Mouse (Mus musculus) liver, adult 2 months (tissue): ENCODE measurements at regions not wholly inside any gene's neighbourhood (a gene's known extent, or its start where the extent isn't known, plus 50 kb on each side); places are given as distances from the start of the nearest gene placed in this dataset.
A peak's percentile ranks its signal among the peaks of the same experiment; 100 is the strongest.

Experiments used
- DNase-seq: peaks from one replicate; pipeline ENCODE4 v3.0.0-alpha.2; 2011; ENCODE audit warnings: low read depth, low spot score; ENCODE audit errors: extremely low read depth
- H3K27ac ChIP-seq: fragments of 200-500 bp; replicated peaks from 2 replicates; pipeline ENCODE4 v1.5.1; 2012; ENCODE audit warnings: low read depth, mild to moderate bottlenecking, control low read depth, inconsistent platforms, low read length; ENCODE audit not compliant: insufficient read depth
- H3K27me3 ChIP-seq: fragments of 200-500 bp; 2 replicates; pipeline ENCODE4 v1.6.1; 2012; ENCODE audit warnings: mild to moderate bottlenecking, moderate library complexity, low read length, inconsistent platforms; ENCODE audit not compliant: control insufficient read depth, insufficient read depth
- H3K36me3 ChIP-seq: fragments of 200-500 bp; 2 replicates; pipeline ENCODE4 v1.6.1; 2012; ENCODE audit warnings: low read length, inconsistent platforms; ENCODE audit not compliant: control insufficient read depth, insufficient read depth
- H3K4me1 ChIP-seq: fragments of 200-500 bp; 2 replicates; pipeline ENCODE4 v1.6.1; 2011; ENCODE audit warnings: low read length; ENCODE audit not compliant: control insufficient read depth, insufficient read depth
- H3K4me3 ChIP-seq: fragments of 200-500 bp; 2 replicates; pipeline ENCODE4 v1.5.1; 2011; ENCODE audit warnings: low read depth, mild to moderate bottlenecking, control low read depth, low read length, moderate library complexity; ENCODE audit not compliant: insufficient read depth
- H3K79me2 ChIP-seq: fragments of 200-500 bp; 2 replicates; pipeline ENCODE4 v1.6.1; 2012; ENCODE audit warnings: inconsistent platforms, mild to moderate bottlenecking, low read length, moderate library complexity; ENCODE audit not compliant: control insufficient read depth, insufficient read depth
- H3K9ac ChIP-seq: fragments of 200-500 bp; 2 replicates; pipeline ENCODE4 v1.6.1; 2012; ENCODE audit warnings: low read depth, mild to moderate bottlenecking, control low read depth, inconsistent platforms, low read length
- CTCF ChIP-seq: fragments of 200-500 bp; IDR thresholded peaks from 2 replicates; pipeline ENCODE4 v1.5.1; 2011; ENCODE audit warnings: low read depth, low read length, control low read depth
- POLR2A ChIP-seq: fragments of 200-500 bp; IDR thresholded peaks from 2 replicates; pipeline ENCODE4 v1.6.1; 2011; ENCODE audit warnings: low read length, control low read depth; ENCODE audit not compliant: insufficient read depth; ENCODE audit errors: extremely low read depth
- WGBS: fragments of 180-500 bp; shearing (Covaris S2); methylation state at CpG from one replicate; pipeline ENCODE4 v1.1.7; 2018; 5-methylcytosine and 5-hydroxymethylcytosine counted together

DNA sequence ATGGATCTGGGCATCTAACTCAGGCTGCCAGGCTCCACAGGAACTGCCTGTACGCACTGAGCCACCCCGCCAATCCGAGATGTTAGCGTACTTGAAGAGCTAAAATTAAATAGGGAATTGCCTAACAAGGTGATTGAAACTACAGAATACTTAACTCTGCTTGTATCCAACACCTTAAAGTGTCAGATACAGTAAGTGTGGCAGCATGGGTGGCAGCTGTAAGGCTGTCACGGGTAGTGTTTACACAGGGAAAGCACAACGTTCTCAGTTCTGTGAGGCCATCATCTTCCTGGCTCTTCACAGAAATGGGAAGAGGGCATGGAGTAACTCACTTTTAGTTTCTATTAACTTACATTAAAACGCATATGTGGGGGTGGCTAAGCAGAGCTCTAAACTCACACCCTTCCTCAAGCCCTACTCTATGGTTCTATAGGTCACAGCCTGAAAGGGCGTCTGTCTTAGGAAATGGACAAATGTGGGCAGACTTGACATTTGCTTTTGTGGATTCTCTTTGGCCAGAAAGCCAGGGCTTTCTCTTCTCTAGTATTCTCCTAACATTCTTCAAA lies 325.2 kb upstream of the Jarid2 start:
- no peak for DNase-seq
- Histone ChIP-seq H3K79me2 (no peaks in the 10 kb centered on the region), H3K27ac (no peak overlapping the region), H3K4me1 (peaks cover 7% of the 10 kb centered on the region; the same call in 1 of the 2 replicates), H3K9ac (no peak overlapping the region), H3K4me3 (no peak overlapping the region), H3K27me3 (no peaks in the 10 kb centered on the region), H3K36me3 (no peaks in the 10 kb centered on the region)
- 84% methylated on average over 8 of the region's 8 CpGs for WGBS
- no peak for TF ChIP-seq CTCF
- no peak for TF ChIP-seq POLR2A

DNA sequence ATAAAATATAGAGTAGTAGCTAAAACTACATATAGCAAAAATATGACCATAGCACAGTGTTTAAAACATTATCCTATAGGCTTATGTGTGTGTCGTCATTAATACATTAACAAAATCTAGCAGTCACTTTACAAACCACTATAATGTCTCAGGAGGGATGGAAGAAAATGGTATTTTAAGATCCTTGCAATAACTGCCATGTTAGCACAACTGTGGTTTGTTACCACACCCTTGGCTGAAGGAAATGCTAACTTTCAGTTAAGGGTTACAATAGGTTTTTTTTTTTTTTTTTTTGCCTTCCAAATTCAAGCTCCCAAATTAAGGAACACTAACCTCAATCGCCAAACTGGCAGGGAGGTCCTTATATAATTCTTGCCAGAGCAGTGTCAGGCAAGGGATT lies 322.0 kb upstream of the Jarid2 start:
- H3K27ac ChIP-seq = no peak overlapping the region
- no peak overlapping the region for H3K4me3 ChIP-seq
- no peaks in the 10 kb centered on the region for H3K36me3 ChIP-seq
- WGBS = 89% methylated on average over 2 of the region's 2 CpGs
- H3K9ac ChIP-seq = no peak overlapping the region
- TF ChIP-seq CTCF = no peak
- TF ChIP-seq POLR2A = no peak
- peaks cover 11% of the 10 kb centered on the region; the same call in 1 of the 2 replicates for H3K4me1 ChIP-seq
- no peaks in the 10 kb centered on the region for H3K79me2 ChIP-seq
- H3K27me3 ChIP-seq = no peaks in the 10 kb centered on the region
- no peak for DNase-seq

- Histone ChIP-seq H3K4me1 (peaks cover 11% of the 10 kb centered on the region; the same call in 1 of the 2 replicates), H3K27ac (peak overlapping the region; percentile 88), H3K27me3 (no peaks in the 10 kb centered on the region), H3K9ac (no peak overlapping the region), H3K36me3 (no peaks in the 10 kb centered on the region), H3K4me3 (no peak overlapping the region), H3K79me2 (no peaks in the 10 kb centered on the region)
- TF ChIP-seq CTCF (no peak), POLR2A (no peak)
- peak; percentile 77 for DNase-seq
- WGBS = 63% methylated on average over 6 of the region's 6 CpGs
Measured at GRCm38 (mm10) chr13:44408619-44408959, 320.7 kb upstream of the Jarid2 start.

DNA sequence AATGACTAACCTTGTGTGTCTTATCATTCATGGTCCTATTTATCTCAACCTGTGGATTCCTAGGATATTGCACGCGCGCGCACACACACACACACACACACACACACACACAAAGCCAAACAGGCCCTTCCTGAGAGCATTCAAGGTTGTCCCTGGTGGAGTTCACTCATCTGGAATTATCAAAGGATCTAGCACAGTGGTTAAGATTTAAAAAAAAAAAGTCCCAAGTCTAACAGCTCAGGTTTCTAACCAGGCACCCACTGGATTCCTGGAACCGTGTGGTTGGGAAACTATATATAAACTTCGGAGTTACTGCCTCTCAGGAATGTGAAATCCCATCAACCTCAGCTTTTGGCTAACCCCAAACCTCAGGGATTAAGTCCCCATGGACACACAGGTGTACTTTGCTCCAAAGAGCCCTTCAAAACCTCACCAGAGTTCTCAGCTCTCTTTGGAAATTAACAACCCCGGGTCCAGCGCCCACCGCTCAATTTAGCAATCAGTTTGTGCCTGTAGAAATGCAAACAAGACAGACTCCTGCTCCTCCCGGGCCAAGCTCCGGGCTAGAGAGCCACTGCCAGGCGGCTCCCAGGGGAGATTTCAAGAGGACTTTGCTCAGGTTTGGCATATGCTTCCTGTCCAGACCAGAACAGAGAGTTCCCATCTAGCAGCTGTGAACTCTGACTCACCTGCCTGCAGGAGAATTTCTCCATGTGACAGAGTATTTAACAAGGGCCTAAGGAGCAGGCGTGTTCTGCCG lies 320.1 kb upstream of the Jarid2 start:
- Histone ChIP-seq H3K79me2 (no peaks in the 10 kb centered on the region), H3K27ac (peak overlapping the region; percentile 90), H3K9ac (no peak overlapping the region), H3K4me1 (peaks cover 11% of the 10 kb centered on the region; the same call in 1 of the 2 replicates), H3K27me3 (no peaks in the 10 kb centered on the region), H3K36me3 (no peaks in the 10 kb centered on the region), H3K4me3 (no peak overlapping the region)
- WGBS = 26% methylated on average over 14 of the region's 14 CpGs
- peak; percentile 97 for DNase-seq
- no peak for TF ChIP-seq CTCF
- TF ChIP-seq POLR2A = no peak

GRCm38 (mm10) chr13:44409720-44410047 lies 319.6 kb upstream of the Jarid2 start:
- H3K27ac ChIP-seq = peak overlapping the region; percentile 90
- H3K79me2 ChIP-seq = no peaks in the 10 kb centered on the region
- no peak overlapping the region for H3K9ac ChIP-seq
- no peaks in the 10 kb centered on the region for H3K36me3 ChIP-seq
- WGBS = 63% methylated on average over 5 of the region's 5 CpGs
- H3K27me3 ChIP-seq = no peaks in the 10 kb centered on the region
- no peak for DNase-seq
- TF ChIP-seq POLR2A = no peak
- no peak for TF ChIP-seq CTCF
- no peak overlapping the region for H3K4me3 ChIP-seq
- H3K4me1 ChIP-seq = peaks cover 11% of the 10 kb centered on the region; the same call in 1 of the 2 replicates

DNA sequence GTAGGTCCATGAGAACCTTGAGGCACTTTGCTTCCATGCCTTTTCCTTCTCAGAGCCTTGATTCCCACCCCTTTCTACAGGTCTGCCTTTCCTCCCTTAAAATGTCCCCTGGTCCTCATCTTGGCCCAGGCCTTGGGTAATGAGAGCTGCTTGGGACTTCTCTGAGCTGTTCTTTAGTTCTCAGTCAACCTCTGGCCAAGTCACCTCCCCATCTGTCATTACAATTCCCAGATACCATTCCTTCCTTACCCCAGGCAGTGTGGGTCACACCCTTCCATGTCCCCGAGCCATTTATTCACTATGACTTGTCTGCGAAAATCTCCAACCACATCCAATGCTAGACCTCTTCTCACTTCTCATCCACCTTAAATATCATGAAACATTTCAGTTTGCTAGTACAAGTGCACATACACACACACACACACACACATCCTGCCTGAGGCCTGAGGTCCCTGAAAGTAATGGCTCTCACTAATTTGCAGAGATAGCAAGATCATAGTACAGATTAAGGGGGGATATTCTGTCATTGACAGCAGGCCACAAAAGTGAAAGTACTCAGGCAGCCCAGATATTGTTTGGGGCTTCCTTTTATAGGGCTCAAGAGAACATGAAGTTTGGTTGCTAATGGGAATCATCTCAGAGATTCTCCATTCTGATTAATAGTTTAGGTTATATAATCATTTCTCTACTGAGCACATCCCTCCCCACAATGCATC lies 317.3 kb upstream of the Jarid2 start:
- no peak overlapping the region for H3K27ac ChIP-seq
- no peak overlapping the region for H3K4me3 ChIP-seq
- 98% methylated on average over 2 of the region's 2 CpGs for WGBS
- H3K79me2 ChIP-seq = no peaks in the 10 kb centered on the region
- H3K27me3 ChIP-seq = no peaks in the 10 kb centered on the region
- TF ChIP-seq POLR2A (no peak), CTCF (no peak)
- no peaks in the 10 kb centered on the region for H3K36me3 ChIP-seq
- H3K4me1 ChIP-seq = peaks cover 13% of the 10 kb centered on the region
- DNase-seq = no peak
- H3K9ac ChIP-seq = no peak overlapping the region
